Mouse (Mus musculus) cortical plate, adult 2 months (tissue): ENCODE data around the gene Gm960.

Experiments
- CTCF ChIP-seq: fragments of 200-500 bp; IDR thresholded peaks from 2 replicates; pipeline ENCODE4 v1.5.1; 2011; ENCODE audit warnings: mild to moderate bottlenecking, control low read depth, low read length; ENCODE audit not compliant: insufficient read depth; ENCODE audit errors: extremely low read depth
- POLR2A ChIP-seq: fragments of 200-500 bp; IDR thresholded peaks from 2 replicates; pipeline ENCODE4 v1.6.1; 2011; ENCODE audit warnings: mild to moderate bottlenecking, low read length, control low read depth; ENCODE audit not compliant: insufficient read depth; ENCODE audit errors: extremely low read depth

DNA sequence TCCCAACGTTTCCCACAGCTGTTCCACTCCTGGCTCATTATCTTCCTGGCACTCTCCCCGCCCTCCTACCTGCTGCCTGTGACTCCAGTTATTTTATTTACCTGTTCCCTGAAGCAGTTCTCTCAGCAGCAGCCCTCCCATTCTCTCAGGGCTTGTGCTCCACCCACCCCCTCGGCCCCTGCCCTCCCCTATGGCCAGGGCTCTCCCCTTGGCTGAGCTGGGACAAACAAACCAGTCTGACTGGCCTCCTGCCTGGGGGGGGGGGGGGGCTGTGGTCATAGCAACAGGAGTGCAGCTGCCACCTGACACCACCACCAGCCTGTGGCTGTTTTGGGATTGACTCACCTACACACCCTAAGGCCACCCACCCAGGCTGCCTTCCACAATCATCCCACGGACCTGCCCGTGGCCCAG is 20.9 kb upstream of the Gm960 start:
- TF ChIP-seq CTCF = no peak
- TF ChIP-seq POLR2A = no peak
